Mouse (Mus musculus): ENCODE measurements around the gene Mfsd11. TPM values are rescaled to one million over a fixed set of nuclear protein-coding genes. Genes with fewer than 3 reads are reported as not detected.
"Not testable (repeated sequence)": the region's sequence is repeated elsewhere in the genome, so short reads cannot be mapped to it uniquely, and the experiment has no call there.

Gene Mfsd11
- polyA plus RNA-seq, 1 experiment = 24.2 TPM

- Histone ChIP-seq H3K27me3 (replicated peaks) (peaks cover 76% of the 10 kb centered on the region), H3K36me3 (replicated peaks; ENCODE audit: low read length) (no peaks in the 10 kb centered on the region), H3K9me3 (no peaks in the 10 kb centered on the region), H3K4me3 (replicated peaks) (no peak overlapping the region), H3K4me1 (peaks cover 18% of the 10 kb centered on the region)
- no peak for TF ChIP-seq FLI1 (IDR thresholded peaks at IDR 0.05; ENCODE audit: low read length)
- no peak for TF ChIP-seq GATA1 (IDR thresholded peaks at IDR 0.05; ENCODE audit: borderline replicate concordance, low read length)
These were observed 30.9 kb upstream of the Mfsd11 start for GRCm38 (mm10) chr11:116821057-116821940.

GRCm38 (mm10) chr11:116822215-116822614 is 30.0 kb upstream of the Mfsd11 start:
- H3K9me3 ChIP-seq = no peaks in the 10 kb centered on the region
- H3K4me3 ChIP-seq (replicated peaks) = no peak overlapping the region
- peaks cover 76% of the 10 kb centered on the region for H3K27me3 ChIP-seq (replicated peaks)
- TF ChIP-seq GATA1 (IDR thresholded peaks at IDR 0.05; ENCODE audit: borderline replicate concordance, low read length) = no peak
- no peak for TF ChIP-seq FLI1 (IDR thresholded peaks at IDR 0.05; ENCODE audit: low read length)
- no peaks in the 10 kb centered on the region for H3K36me3 ChIP-seq (replicated peaks; ENCODE audit: low read length)
- H3K4me1 ChIP-seq = peaks cover 24% of the 10 kb centered on the region

GRCm38 (mm10) chr11:116822626-116823025 is 29.6 kb upstream of the Mfsd11 start:
- H3K4me3 ChIP-seq (replicated peaks) = no peak overlapping the region
- no peak for TF ChIP-seq FLI1 (IDR thresholded peaks at IDR 0.05; ENCODE audit: low read length)
- H3K27me3 ChIP-seq (replicated peaks) = peaks cover 76% of the 10 kb centered on the region
- H3K9me3 ChIP-seq = no peaks in the 10 kb centered on the region
- no peaks in the 10 kb centered on the region for H3K36me3 ChIP-seq (replicated peaks; ENCODE audit: low read length)
- H3K4me1 ChIP-seq = peaks cover 28% of the 10 kb centered on the region

- TF ChIP-seq GATA1 (IDR thresholded peaks at IDR 0.05; ENCODE audit: borderline replicate concordance, low read length) = no peak
- TF ChIP-seq FLI1 (IDR thresholded peaks at IDR 0.05; ENCODE audit: low read length) = no peak
- peaks cover 34% of the 10 kb centered on the region for H3K4me1 ChIP-seq
- H3K27me3 ChIP-seq (replicated peaks) = peaks cover 77% of the 10 kb centered on the region
- no peak overlapping the region for H3K4me3 ChIP-seq (replicated peaks)
- H3K9me3 ChIP-seq = no peaks in the 10 kb centered on the region
- no peaks in the 10 kb centered on the region for H3K36me3 ChIP-seq (replicated peaks; ENCODE audit: low read length)
These were observed 29.0 kb upstream of the Mfsd11 start for GRCm38 (mm10) chr11:116823255-116823654.

- H3K27me3 ChIP-seq (replicated peaks) = peaks cover 77% of the 10 kb centered on the region
- H3K9me3 ChIP-seq; H3K4me3 ChIP-seq (replicated peaks); H3K36me3 ChIP-seq (replicated peaks; ENCODE audit: low read length): not testable (repeated sequence)
- peaks cover 40% of the 10 kb centered on the region for H3K4me1 ChIP-seq
These were observed 28.4 kb upstream of the Mfsd11 start for GRCm38 (mm10) chr11:116823885-116824284.

GRCm38 (mm10) chr11:116825230-116825629 is 27.0 kb upstream of the Mfsd11 start:
- Histone ChIP-seq H3K4me3 (replicated peaks) (no peak overlapping the region), H3K27me3 (replicated peaks) (peaks cover 73% of the 10 kb centered on the region), H3K4me1 (peaks cover 48% of the 10 kb centered on the region), H3K36me3 (replicated peaks; ENCODE audit: low read length) (no peaks in the 10 kb centered on the region), H3K9me3 (no peaks in the 10 kb centered on the region)
- TF ChIP-seq GATA1 (IDR thresholded peaks at IDR 0.05; ENCODE audit: borderline replicate concordance, low read length) (no peak), FLI1 (IDR thresholded peaks at IDR 0.05; ENCODE audit: low read length) (no peak)

- no peaks in the 10 kb centered on the region for H3K9me3 ChIP-seq
- H3K27me3 ChIP-seq (replicated peaks) = peaks cover 60% of the 10 kb centered on the region
- peaks cover 6% of the 10 kb centered on the region for H3K36me3 ChIP-seq (replicated peaks; ENCODE audit: low read length)
- H3K4me1 ChIP-seq = peaks cover 32% of the 10 kb centered on the region
- H3K4me3 ChIP-seq (replicated peaks) = no peak overlapping the region
- no peak for TF ChIP-seq FLI1 (IDR thresholded peaks at IDR 0.05; ENCODE audit: low read length)
- no peak for TF ChIP-seq GATA1 (IDR thresholded peaks at IDR 0.05; ENCODE audit: borderline replicate concordance, low read length)
These were observed 25.4 kb upstream of the Mfsd11 start for GRCm38 (mm10) chr11:116826550-116827504.

- no peak for TF ChIP-seq FLI1 (IDR thresholded peaks at IDR 0.05; ENCODE audit: low read length)
- TF ChIP-seq GATA1 (IDR thresholded peaks at IDR 0.05; ENCODE audit: borderline replicate concordance, low read length) = no peak
- H3K9me3 ChIP-seq = no peaks in the 10 kb centered on the region
- peaks cover 52% of the 10 kb centered on the region for H3K27me3 ChIP-seq (replicated peaks)
- H3K36me3 ChIP-seq (replicated peaks; ENCODE audit: low read length) = peaks cover 8% of the 10 kb centered on the region
- H3K4me3 ChIP-seq (replicated peaks) = peak within 1 kb of the TSS; percentile 85
- peaks cover 32% of the 10 kb centered on the region for H3K4me1 ChIP-seq
These were observed 24.6 kb upstream of the Mfsd11 start, which contains the start of gene Mxra7 for GRCm38 (mm10) chr11:116827534-116828165. Gene Mxra7 (minus strand): TSS chr11:116828046.

GRCm38 (mm10) chr11:116832172-116832685 is 20.0 kb upstream of the Mfsd11 start:
- Histone ChIP-seq H3K4me1 (peaks cover 62% of the 10 kb centered on the region), H3K9me3 (no peaks in the 10 kb centered on the region), H3K27me3 (replicated peaks) (peaks cover 25% of the 10 kb centered on the region), H3K36me3 (replicated peaks; ENCODE audit: low read length) (peaks cover 53% of the 10 kb centered on the region), H3K4me3 (replicated peaks) (no peak overlapping the region)
- TF ChIP-seq GATA1 (IDR thresholded peaks at IDR 0.05; ENCODE audit: borderline replicate concordance, low read length) = no peak
- no peak for TF ChIP-seq FLI1 (IDR thresholded peaks at IDR 0.05; ENCODE audit: low read length)
